Mouse (Mus musculus): ENCODE measurements around the gene Ecm2.

Ecm2 gene

DNA sequence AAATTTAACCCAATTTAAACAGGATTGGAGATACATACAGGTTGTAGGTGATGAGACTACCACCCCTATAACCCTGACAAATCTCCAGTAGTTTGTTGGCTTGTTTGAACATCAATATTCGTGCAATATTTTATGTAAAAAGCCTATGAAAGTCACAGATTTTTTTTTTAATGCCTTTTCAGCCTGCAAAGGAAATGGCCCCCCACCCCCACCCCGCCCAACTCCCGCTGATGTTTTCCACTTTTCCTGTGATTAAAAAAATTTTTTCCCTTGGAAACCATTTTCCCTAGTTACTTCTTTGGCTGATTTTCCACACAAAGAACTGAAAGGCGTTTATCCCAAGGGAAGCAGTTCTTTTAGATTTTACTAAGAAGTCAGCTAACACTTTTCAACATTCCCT, at the start of gene Ecm2:
TSS of gene Ecm2 (plus strand) at position 301 of the 400 bp plus-strand sequence.
- peak; percentile 4 for DNase-seq (ENCODE audit: low read depth)

DNA sequence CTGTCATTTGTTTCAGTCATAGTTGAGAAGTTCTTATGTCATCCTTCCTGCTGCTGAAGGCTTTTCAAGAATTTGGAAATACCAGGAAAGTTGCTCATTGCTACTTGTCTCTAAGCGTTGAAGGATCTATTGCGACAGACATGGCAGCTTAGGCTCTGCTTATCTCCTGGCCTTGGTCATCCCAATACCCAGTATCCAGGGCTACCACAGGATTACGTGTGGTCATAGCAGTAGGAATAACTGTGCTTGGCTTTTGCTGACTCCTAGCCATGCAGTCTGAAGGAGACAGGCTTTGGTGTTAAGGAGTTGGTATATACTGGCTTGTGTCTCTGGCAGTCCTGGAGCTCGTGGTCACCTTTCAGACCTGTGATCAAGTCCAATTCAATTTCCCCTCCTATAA, 44.3 kb upstream of the Ecm2 start:
- DNase-seq (ENCODE audit: low read depth) = no peak

DNA sequence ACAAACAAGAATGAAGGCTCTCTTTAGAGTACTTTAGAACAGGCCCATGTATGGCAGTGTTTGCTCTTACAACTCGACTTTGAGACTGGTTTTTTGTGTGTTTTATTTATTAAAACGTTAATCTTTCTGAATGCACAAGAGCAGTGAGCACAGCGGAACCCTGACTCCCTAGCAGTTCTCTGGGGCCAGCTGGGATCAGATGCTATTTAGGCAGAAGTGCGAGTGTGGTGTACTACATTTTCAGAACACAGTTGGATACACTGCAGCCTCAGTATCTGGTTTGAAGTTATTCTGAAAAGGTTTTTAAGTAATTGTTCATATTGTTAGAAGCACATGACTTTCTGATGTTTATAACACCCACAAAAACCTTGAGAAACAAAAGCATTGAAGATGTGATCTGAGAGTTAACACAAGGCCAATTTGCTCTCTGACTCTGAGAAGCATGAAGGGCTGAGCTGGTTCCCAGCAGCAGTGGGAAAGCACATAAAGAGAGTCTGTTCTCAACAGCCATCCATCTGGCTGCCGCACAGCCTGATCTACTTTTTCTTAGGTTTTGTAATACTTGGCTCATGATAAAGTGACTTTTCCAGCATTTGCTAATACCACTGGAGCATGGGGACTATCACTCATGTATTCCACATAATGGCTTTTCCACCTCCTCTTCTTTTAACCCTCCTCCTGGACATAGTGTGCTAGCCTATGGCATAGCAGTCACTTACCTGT, 43.8 kb upstream of the Ecm2 start:
- DNase-seq (ENCODE audit: low read depth) = no peak

DNA sequence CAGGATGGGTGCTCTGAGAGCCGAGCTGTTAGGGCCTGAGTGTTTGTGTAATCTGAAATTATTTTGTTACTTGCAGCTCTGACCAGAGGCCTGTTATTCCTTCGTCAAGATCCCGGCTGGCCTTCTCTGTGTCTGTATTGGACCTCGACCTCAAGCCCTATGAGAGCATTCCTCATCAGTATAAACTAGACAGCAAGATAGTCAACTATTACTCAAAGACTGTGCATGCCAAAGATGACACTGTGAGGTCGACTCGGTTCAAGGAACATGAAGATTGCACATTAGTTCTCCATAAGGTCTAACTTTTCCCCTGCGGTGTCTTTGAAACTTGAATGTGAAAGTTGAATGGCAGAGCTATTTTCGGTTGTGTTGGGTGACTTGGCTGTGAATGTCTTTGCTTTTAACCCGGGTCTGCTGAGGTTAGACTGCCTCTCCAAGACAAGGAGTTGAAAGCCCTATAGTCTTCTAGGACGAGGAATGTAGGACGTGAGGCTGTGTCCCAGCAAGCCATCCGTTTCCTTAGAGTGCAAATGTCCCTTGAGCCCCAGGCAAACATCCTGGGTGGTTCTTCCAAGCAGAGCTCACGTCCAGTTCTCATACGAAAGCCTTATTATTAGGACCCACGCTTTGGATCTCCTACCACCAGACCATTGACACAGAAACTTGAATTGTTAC, 43.0 kb upstream of the Ecm2 start:
- DNase-seq (ENCODE audit: low read depth) = no peak

DNA sequence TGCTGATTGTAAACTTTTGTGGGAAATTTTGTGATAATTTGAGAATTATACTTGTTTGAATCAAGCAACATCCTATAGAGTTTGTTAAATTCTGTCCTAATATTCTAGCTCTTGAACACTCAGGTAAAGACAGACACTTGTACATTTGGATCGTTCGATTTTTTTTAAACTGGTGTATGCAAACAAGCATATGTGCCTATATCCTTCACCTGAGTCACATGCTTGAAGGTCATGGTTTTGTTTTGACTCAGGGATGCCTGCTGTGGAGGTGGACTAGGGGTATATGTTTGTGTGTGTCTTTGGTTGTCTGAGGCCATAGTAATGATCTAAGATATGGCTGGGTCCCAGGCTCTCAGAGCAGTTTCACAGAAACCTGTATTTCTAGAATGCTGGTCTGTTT, 41.7 kb upstream of the Ecm2 start:
- no peak for DNase-seq (ENCODE audit: low read depth)

DNA sequence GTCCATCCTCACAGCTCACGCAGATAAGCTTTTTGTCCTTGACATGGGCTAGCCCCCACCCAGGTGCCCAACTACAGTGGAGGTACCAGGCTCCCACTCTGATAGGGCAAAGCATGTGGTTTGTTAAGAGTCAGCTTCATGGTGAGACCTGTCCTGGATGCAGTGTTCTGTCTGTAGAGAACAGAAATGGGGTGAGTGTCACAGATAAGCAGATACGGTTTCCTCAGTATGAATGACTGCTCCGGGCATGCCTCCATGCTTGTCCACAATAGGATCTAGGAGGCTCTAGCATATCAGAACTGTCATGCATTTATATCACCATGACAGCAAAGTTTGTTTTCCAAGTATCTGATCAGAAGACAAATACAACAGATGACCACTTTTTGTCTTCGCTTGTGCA, 38.7 kb upstream of the Ecm2 start:
- no peak for DNase-seq (ENCODE audit: low read depth)

DNA sequence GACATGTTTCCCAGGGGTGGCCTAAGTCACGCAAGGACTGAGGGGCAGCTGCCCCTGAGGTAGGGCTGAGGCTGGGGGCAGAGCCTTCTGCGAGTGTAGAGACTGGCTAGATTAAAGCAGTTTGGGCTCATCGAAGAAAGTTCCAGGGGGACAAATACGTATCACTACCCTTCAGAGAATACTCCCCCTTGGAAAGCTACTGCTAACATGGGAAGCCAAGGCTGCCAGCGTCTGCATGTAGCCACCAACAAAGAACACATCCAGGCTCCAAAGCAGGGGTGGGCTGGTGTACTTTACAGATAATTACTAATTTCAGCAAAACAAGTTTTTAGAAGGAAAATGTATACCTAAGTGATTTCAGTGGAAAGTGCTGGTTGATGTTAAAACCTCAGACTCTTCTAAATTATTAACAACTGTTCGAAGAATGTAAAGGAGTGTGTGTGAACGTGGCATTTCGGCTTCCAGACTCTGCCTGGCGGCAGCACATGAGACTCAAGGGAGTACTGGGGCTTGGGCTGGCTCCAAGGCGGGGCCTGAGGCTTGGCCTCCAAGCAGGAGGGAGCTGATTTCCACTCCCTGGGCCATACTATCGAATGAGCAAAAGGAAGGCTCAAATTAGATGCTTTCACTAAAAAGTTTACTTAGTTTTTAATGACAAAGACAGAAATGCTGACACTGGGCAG, 38.1 kb upstream of the Ecm2 start:
- no peak for DNase-seq (ENCODE audit: low read depth)

DNA sequence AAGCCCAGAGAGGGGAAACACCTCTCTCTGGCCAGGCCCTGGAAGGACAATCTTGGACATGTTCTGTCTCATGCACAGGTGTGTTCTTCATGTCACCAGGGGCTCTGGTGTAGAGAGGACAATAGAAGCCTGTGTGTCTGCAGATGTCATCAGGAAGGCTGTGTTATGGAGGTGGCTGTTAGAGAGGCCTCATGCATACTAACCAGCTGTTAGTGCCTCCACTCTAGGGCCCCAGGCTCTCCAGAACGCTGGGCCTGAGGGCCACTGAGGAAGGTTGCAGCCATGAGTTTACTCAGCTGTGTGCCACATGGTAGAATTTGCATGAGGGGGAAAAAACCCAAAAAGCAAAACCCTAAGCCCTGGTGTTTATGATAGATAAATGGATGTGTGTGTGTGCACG, 37.0 kb upstream of the Ecm2 start:
- DNase-seq (ENCODE audit: low read depth) = no peak

DNA sequence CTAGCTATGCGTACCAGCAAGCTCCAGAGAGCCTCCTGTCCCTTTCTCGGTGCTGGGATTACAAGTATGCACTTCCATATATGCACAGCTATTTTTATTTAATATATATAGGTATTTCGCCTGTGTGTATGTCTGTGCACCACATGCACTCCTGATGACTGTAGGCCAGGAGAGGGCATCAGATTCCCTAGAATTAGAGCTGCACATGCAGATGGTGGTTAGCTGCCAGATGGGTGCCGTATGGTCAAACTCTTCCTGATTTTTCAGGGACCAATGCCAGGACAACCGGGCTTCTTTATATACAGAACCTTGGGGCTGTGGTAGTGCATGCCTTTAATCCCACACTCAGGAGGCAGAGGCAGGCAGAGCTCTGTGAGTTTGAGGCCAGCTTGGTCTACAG, 35.6 kb upstream of the Ecm2 start:
- DNase-seq (ENCODE audit: low read depth) = no peak

DNA sequence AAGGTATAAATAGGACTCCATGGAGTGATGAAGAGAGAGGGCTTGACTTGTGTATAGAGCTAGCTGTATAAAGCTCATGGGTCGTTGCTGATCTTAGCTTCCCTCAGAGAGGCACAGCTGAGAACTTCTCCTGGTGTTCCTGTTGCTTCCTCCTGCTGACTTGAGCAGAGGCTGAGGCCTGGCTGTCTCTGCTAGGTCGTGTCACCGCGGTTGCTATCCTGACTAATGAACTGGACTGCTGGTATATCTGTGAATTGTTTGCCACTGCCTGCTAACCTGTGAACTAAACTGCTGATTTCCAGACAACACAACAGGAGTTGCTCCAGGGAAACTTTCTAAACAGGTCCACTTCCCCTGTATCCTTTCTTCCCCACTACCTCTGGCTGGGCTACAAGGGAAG, 34.3 kb upstream of the Ecm2 start:
- DNase-seq (ENCODE audit: low read depth) = no peak

DNA sequence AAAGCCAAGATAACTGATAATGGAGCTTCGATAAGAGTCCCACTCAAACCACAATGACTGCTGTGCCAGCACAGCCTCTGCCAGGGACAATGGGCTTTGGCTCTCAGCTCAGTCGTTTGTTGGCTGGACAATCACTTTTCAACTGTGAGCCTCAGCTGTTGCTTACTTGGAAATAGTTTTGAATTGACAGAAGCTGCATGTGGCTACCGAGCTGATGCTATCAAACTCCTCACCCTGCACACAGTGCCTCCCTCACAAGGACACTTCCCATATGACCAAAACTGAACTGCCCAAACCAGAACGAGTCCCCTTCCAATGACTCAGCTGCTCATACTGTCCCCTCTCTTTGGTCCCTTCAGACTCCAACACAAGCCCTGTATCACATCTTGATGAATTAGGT, 33.8 kb upstream of the Ecm2 start:
- no peak for DNase-seq (ENCODE audit: low read depth)

DNA sequence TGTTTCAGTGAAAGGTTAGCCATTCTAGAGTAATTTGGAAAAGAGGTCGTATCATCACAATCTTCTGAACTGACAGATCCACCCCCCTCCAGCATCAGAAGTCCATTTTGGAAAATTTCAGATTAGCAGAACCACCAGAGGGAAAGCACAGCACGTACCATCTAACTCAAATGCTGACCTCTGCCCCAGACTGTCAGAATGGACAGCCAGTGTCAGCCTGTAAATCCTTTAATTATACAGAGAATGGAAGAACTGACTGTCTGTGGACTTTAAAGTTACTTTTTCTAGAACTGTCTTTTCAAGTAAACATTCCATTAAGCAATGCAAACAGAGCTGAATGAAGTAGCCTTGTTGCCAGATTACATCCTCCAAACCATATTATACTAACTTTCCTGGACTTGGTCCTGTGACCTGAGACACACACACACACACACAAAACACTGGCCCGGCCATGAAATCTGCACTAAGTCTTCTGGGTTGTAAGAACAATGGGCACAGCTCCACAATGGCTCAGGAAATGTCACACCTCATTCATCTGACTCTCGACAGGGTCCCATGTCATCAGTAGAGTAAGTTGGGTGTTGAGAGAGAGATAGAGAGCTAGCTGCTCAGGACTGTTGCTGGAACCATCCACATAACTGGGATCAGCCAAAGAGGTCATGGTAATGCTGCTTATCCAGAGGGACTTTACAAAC, 32.5 kb upstream of the Ecm2 start:
- DNase-seq (ENCODE audit: low read depth) = no peak

DNA sequence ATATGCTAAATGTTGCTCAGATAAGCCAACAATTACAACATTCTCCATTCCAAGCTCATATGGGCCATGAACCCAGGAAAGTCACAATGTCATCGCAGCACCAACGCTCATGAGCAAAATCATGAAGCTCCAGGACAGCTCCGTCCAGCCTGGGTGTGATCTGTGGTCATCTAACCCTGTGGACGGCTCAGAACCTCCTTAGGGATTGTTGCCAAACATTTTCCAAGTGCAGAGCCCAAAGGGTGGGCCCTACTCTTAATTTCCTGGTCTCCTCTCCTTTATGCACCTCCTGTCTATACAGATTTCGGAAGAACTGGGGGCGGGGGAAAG, 32.0 kb upstream of the Ecm2 start:
- DNase-seq (ENCODE audit: low read depth) = no peak

DNA sequence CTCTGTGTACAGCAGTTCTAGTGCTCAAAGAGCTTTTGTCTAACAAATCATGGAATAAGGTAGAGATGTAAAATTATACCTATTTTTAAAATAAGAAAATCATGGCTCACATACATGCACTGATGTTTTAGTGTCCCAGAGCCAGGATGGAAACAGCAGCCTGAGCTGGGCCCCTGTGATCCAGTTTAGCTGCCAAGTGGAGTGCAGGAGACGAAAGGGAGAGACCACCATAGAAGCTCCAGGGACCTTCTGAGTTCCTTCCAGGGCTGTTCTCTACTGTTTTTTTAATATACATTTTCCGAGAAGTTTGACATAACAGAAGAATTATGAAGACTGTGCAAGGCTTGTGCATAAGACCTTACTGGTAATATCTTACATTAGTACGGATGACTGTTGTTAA, 26.7 kb upstream of the Ecm2 start:
- no peak for DNase-seq (ENCODE audit: low read depth)

DNA sequence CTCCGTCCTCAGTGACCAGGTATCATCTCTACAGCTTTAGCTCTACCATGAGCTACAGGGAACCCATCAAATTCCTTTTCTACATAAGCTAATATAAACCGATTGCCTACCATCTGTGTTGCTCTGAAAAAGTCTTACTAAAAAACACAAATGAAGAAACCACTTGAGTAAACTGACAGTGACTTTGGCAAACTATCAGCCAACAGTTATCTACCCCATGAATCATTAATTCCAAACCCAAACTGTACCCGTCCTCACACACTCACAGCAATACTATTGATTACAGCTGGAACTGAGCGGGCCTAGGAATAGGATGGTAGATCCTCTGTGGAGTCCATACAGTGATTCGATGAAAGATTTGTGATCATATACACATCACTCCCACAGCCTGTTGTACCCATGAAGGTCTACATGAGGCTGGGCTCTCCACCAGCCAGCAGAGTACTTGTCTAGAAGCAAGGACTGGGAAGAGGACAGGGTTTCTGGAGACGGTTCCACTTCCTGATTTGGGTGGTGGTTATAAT, 25.7 kb upstream of the Ecm2 start:
- no peak for DNase-seq (ENCODE audit: low read depth)

DNA sequence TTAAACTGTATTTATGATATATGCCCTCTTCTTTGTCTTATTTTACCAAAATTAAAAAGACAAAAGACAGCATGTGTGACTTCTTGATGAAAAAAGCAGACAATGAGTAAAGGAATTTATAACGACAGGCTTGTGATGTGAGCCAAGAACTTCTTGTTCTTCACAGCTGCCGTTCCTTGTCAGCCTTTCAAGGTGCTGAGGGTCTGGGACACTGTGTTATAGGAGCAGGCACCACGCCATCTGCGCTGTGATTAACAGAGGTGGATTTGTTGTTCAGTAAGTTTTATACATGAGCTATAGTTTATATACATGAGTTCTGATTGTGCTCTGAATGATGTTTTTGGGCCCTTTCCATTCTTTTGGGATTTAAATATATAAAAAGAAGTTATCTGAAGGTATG, 25.2 kb upstream of the Ecm2 start:
- DNase-seq (ENCODE audit: low read depth) = no peak

DNA sequence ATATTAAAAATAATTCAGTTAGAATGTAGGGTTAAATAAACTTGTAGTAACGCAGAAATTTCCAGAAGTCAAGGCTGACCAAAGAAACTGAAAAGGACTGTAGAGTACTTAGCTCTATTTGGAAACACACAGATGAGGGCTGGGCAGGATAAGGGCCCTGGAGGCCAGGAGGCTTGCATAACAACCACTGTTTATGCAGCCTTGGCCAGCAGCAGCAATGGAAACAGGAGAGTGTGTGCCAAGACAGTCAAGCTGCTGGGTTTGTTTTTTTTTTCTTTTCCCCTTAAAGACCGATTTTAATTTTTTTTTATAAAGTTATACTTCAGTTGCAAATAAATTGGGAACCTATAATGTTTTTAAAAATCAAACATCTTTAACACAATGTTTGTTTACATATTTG, 24.6 kb upstream of the Ecm2 start:
- DNase-seq (ENCODE audit: low read depth) = no peak

DNA sequence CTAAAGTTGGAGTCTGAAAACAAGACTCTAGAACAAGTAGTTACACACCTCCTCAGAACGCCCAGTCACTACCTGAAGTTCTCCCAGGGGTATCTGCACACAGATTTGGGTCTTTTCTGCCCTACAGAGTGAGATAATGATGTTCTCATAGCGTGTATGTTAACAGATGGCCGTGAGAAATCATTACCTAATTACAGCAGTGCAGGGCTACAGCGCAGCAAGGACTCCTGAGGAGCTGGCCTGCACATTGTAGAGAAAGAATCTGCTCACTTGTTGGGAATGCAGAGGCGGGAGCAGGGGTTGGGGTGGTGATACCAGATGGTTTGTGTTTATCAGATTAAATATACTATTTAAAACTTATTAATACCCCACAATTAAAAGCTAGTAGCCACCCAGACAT, 24.1 kb upstream of the Ecm2 start:
- no peak for DNase-seq (ENCODE audit: low read depth)

DNA sequence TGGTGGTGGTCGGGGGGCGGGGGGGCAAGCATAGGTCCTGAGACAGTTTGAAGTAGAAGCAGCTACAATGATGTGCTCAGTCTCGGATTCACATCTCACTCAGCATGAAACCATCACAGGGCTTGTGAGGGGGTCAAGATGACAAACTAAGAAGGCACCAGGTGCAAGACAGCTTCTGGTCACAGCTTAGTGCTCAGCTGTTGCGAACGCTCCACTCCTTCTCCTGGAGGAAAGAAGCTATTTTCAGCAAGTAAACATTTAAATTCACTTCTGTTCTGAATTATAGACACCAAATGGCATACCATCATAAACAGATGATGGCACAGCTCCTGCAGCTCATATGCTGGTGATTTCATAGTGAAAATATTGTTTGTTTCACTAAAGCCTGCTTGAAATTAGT, 19.2 kb upstream of the Ecm2 start:
- no peak for DNase-seq (ENCODE audit: low read depth)

DNA sequence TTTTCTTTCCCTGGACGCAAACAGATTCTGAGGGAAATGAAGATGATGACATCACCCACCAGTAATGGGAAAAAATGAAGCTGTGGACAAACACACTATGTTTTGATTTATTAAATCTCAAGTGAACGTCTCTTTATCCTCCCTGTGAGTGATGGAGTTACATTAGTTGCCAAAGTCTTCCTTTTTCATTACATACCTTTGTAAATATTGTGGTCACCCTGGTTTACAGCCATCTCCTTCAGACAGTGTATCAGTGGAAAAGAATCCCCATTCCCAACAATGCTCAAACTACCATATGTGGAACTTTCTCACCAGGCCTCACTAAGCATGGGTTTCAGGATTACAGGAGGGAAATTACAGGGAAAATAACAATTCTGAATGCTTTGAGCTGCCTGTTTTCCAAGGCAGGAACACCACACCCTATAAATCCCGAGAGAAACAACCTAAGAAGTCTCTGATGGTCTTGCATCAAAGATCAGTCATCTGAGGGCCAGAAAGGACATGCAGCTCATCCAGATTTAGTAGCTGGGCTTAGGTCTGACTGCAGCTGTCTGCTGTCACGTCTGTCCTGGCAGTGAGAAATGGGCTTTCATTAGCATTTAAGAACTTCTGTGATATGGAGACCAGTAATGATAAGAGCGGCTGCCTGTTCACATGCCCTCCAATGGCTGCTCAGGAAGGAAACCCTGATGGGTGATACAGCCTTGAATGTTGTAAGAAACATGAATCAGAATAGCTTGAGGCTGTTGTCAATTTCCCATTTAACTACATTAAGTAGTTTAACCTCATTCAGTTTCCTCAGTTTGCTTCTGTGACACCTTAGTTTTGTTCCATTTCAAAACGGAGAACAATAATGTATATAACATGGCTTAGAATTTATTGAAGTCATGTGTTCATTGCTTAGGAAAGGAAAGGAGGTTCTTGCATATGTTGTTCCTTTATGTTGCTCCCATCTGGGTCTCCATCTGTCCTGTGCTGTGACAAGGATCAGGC, 11.9 kb upstream of the Ecm2 start, which contains the start of gene Tes3-ps:
TSS of gene Tes3-ps (plus strand) at position 943 of the 993 bp plus-strand sequence.
- no peak for DNase-seq (ENCODE audit: low read depth)

DNA sequence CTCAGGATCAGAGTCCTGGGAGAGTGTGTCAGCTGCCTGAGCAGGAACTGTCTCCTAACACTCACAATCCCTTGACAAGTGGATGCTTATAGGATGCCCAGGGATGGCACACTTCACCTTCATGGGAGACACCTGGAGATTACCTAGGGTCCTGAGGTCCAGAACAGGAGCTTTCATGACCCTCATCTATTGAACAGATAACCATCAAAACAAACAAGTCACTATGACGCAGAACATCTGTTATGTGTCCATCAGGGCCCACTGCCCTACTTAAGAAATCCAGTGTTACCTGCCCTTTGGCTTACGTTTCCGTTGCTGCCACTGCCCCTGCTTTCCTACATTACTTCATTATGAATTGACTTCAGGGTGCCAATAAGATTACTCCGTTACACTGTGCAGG, 1.2 kb downstream of the Ecm2 start:
- DNase-seq (ENCODE audit: low read depth) = no peak
